In genomic region chr2:102876141-102876540, GRCm38 (mm10) we compare ENCODE assay signal across 17 mouse cellular contexts. TPM values are rescaled to one million over a fixed set of nuclear protein-coding genes. Genes with fewer than 3 reads are reported as not detected.
DNase-seq lines count a peak whose midpoint lies in the region; ATAC-seq and TF ChIP-seq lines count a peak whose summit lies in the region.
"Had no signal": no experiment of that assay in that cellular context is flagged by ENCODE, and none has a peak within 500 bp of the region (broad histone marks: within the 10 kb centered on the region; RNA-seq: fewer than 3 reads in every experiment).

No protein-coding gene starts in this region.

- no peak overlapping the region for H3K4me3 ChIP-seq in lung, postnatal 0 days (ENCODE audit: low read depth, low read length)
- H3K4me3 ChIP-seq in megakaryocyte, embryonic 14.5 days (replicated peaks): peak overlapping the region; percentile 59
- H3K4me3 ChIP-seq in intestine, embryonic 16.5 days (ENCODE audit: low read length): no peak overlapping the region
- no peak overlapping the region for H3K4me3 ChIP-seq in intestine, embryonic 15.5 days (replicated peaks)
- H3K4me3 ChIP-seq: hindbrain, embryonic 15.5 days; limb, embryonic 13.5 days; neural tube, embryonic 12.5 days had no signal

- TF ChIP-seq EP300 in lung, postnatal 0 days (IDR thresholded peaks at IDR 0.05): no peak

- no peak overlapping the region for H3K4me2 ChIP-seq in lung, postnatal 0 days (replicated peaks; ENCODE audit: low read depth, low read length)
- H3K4me2 ChIP-seq in intestine, embryonic 16.5 days (ENCODE audit: low read depth, low read length): no peak overlapping the region
- H3K4me2 ChIP-seq in intestine, embryonic 15.5 days (replicated peaks): no peak overlapping the region
- H3K4me2 ChIP-seq: hindbrain, embryonic 15.5 days; limb, embryonic 13.5 days; neural tube, embryonic 12.5 days had no signal

- H3K9ac ChIP-seq in lung, postnatal 0 days (replicated peaks; ENCODE audit: low read depth): no peak overlapping the region
- H3K9ac ChIP-seq in intestine, embryonic 16.5 days (ENCODE audit: low read depth, low read length): no peak overlapping the region
- no peak overlapping the region for H3K9ac ChIP-seq in intestine, embryonic 15.5 days
- H3K9ac ChIP-seq: hindbrain, embryonic 15.5 days; limb, embryonic 13.5 days; neural tube, embryonic 12.5 days had no signal

- no peaks in the 10 kb centered on the region for H3K9me3 ChIP-seq in lung, postnatal 0 days (ENCODE audit: low read length)
- no peaks in the 10 kb centered on the region for H3K9me3 ChIP-seq in megakaryocyte, embryonic 14.5 days
- H3K9me3 ChIP-seq in intestine, embryonic 16.5 days (ENCODE audit: control insufficient read depth, low read length): no peaks in the 10 kb centered on the region
- H3K9me3 ChIP-seq in intestine, embryonic 15.5 days: no peaks in the 10 kb centered on the region
- H3K9me3 ChIP-seq: hindbrain, embryonic 15.5 days; limb, embryonic 13.5 days; neural tube, embryonic 12.5 days had no signal

- no peak overlapping the region for H3K27ac ChIP-seq in lung, postnatal 0 days (ENCODE audit: low read length)
- H3K27ac ChIP-seq in intestine, embryonic 16.5 days (ENCODE audit: low read length): no peak overlapping the region
- H3K27ac ChIP-seq in intestine, embryonic 15.5 days: no peak overlapping the region
- H3K27ac ChIP-seq: hindbrain, embryonic 15.5 days; limb, embryonic 13.5 days; neural tube, embryonic 12.5 days had no signal

- 56% methylated on average over 1 of the region's 1 CpGs for WGBS in lung, postnatal 0 days
- WGBS in intestine, embryonic 16.5 days: 36% methylated on average over 1 of the region's 1 CpGs
- 40% methylated on average over 1 of the region's 1 CpGs for WGBS in intestine, embryonic 15.5 days

- no peaks in the 10 kb centered on the region for H3K4me1 ChIP-seq in lung, postnatal 0 days (ENCODE audit: insufficient read depth, low read depth, low read length)
- H3K4me1 ChIP-seq in megakaryocyte, embryonic 14.5 days: peaks cover 100% of the 10 kb centered on the region
- 0 out of 2 replicates have a peak, but pooled peaks cover under 1% of the 10 kb centered on the region for H3K4me1 ChIP-seq in intestine, embryonic 16.5 days (ENCODE audit: control insufficient read depth, insufficient read depth, low read length)
- no peaks in the 10 kb centered on the region for H3K4me1 ChIP-seq in intestine, embryonic 15.5 days (replicated peaks)
- H3K4me1 ChIP-seq: neural tube, embryonic 12.5 days had no signal

- no peak for ATAC-seq in lung, postnatal 0 days
- ATAC-seq in intestine, embryonic 16.5 days: no peak
- ATAC-seq in intestine, embryonic 15.5 days: no peak
- ATAC-seq: midbrain, embryonic 16.5 days had no signal

- no peaks in the 10 kb centered on the region for H3K36me3 ChIP-seq in lung, postnatal 0 days (ENCODE audit: insufficient read depth, low read length)
- peaks cover 89% of the 10 kb centered on the region for H3K36me3 ChIP-seq in megakaryocyte, embryonic 14.5 days (replicated peaks; ENCODE audit: low read length)
- H3K36me3 ChIP-seq in intestine, embryonic 16.5 days (ENCODE audit: control insufficient read depth, insufficient read depth, low read length): no peaks in the 10 kb centered on the region
- no peaks in the 10 kb centered on the region for H3K36me3 ChIP-seq in intestine, embryonic 15.5 days
- H3K36me3 ChIP-seq: hindbrain, embryonic 15.5 days; limb, embryonic 13.5 days; neural tube, embryonic 12.5 days had no signal

- no peaks in the 10 kb centered on the region for H3K27me3 ChIP-seq in lung, postnatal 0 days (replicated peaks; ENCODE audit: insufficient read depth, low read length)
- no peaks in the 10 kb centered on the region for H3K27me3 ChIP-seq in megakaryocyte, embryonic 14.5 days (replicated peaks)
- H3K27me3 ChIP-seq in intestine, embryonic 16.5 days (replicated peaks; ENCODE audit: control insufficient read depth, insufficient read depth, low read length): no peaks in the 10 kb centered on the region
- H3K27me3 ChIP-seq in intestine, embryonic 15.5 days (replicated peaks): no peaks in the 10 kb centered on the region
- H3K27me3 ChIP-seq: hindbrain, embryonic 15.5 days; limb, embryonic 13.5 days; neural tube, embryonic 12.5 days had no signal

- DNase-seq in heart, adult 11 months: peak; percentile 82
- DNase-seq in heart, adult 9 months (ENCODE audit: low spot score in 2 of 2): no peak
- DNase-seq in lung, postnatal 0 days (ENCODE audit: low spot score): peak; percentile 19
- no peak for DNase-seq in lung, postnatal 4 days
- DNase-seq in embryo, embryonic 10.5 days (ENCODE audit: low spot score): peak; percentile 31
- DNase-seq: B cell, adult 2 months; cerebellum, adult 8-10 months; kidney, adult 2 months; layer of hippocampus, postnatal 36 days; lung, postnatal 36 days had no signal

- no peak for TF ChIP-seq CTCF in lung, postnatal 0 days (IDR thresholded peaks at IDR 0.05)

RNA-seq across cellular contexts. Expression of gene Cd44, which starts 25.3 kb away (rescaled TPM):
- 44.2 and 45.2 TPM in 2 replicates for polyA plus RNA-seq in lung, postnatal 0 days (2015; fragmentation: Nextera tagmentation; extraction: Ambion mirVana)
- polyA plus RNA-seq in megakaryocyte, embryonic 14.5 days (2012; ENCODE audit: insufficient read depth, low replicate concordance): 3.1 and 10.6 TPM in 2 replicates
- 11.8 and 12.5 TPM in 2 replicates for polyA plus RNA-seq in intestine, embryonic 16.5 days (2015; fragmentation: Nextera tagmentation; extraction: Ambion mirVana)
- 12.6 and 13.8 TPM in 2 replicates for polyA plus RNA-seq in intestine, embryonic 15.5 days (2015; fragmentation: Nextera tagmentation; extraction: Ambion mirVana)

Comparison
In these comparisons a context has a peak if more than half of its experiments do, and no peak if none do; other contexts are left out.
1. DNase-seq: peak in heart, adult 11 months (single experiment), lung, postnatal 0 days (single experiment) and embryo, embryonic 10.5 days (single experiment); none in heart, adult 9 months (0 of 2) and lung, postnatal 4 days (0 of 2).